Mouse (Mus musculus) forebrain, postnatal 0 days (tissue): Measurements from ENCODE around the gene Nes. TPM values are rescaled to one million over a fixed set of nuclear protein-coding genes. Genes with fewer than 3 reads are reported as not detected.

Source experiments
- ATAC-seq: fragments of 200-750 bp; cut with Nextera tagmentation; 2 replicates; pipeline ENCODE4 v1.8.0; 2017; ENCODE audit warnings: mild to moderate bottlenecking, moderate library complexity
- DNase-seq: peaks from one replicate; pipeline ENCODE4 v3.0.0-alpha.2; 2015
- H3K27ac ChIP-seq: fragments of 300-500 bp; sonication (generic); 2 replicates; pipeline ENCODE4 v1.5.1; 2014; ENCODE audit warnings: low read depth, mild to moderate bottlenecking, antibody characterized with exemption, low read length, moderate library complexity, mixed read lengths
- H3K27me3 ChIP-seq: fragments of 300-500 bp; sonication (generic); 2 replicates; pipeline ENCODE4 v1.6.1; 2014; ENCODE audit warnings: mild to moderate bottlenecking, low read length, mixed read lengths; ENCODE audit not compliant: insufficient read depth
- H3K36me3 ChIP-seq: fragments of 300-500 bp; sonication (generic); 2 replicates; pipeline ENCODE4 v1.6.1; 2014; ENCODE audit warnings: mild to moderate bottlenecking, moderate library complexity; ENCODE audit not compliant: insufficient read depth
- H3K4me1 ChIP-seq: fragments of 300-500 bp; sonication (generic); 2 replicates; pipeline ENCODE4 v1.6.1; 2014; ENCODE audit warnings: antibody characterized with exemption; ENCODE audit not compliant: insufficient read depth
- H3K4me2 ChIP-seq: fragments of 300-500 bp; sonication (generic); 2 replicates; pipeline ENCODE4 v1.6.1; 2014; ENCODE audit warnings: low read depth, mild to moderate bottlenecking, moderate library complexity
- H3K4me3 ChIP-seq: fragments of 300-500 bp; sonication (generic); 2 replicates; pipeline ENCODE4 v1.5.1; 2014; ENCODE audit warnings: low read depth, low read length, mixed read lengths
- H3K9ac ChIP-seq: fragments of 300-500 bp; sonication (generic); 2 replicates; pipeline ENCODE4 v1.6.1; 2014; ENCODE audit warnings: mild to moderate bottlenecking
- H3K9me3 ChIP-seq: fragments of 300-500 bp; sonication (generic); 2 replicates; pipeline ENCODE4 v1.6.1; 2016; ENCODE audit warnings: low read length
- CTCF ChIP-seq: sonication (generic); IDR thresholded peaks from 2 replicates; pipeline ENCODE4 v1.5.1; 2016; ENCODE audit warnings: antibody characterized with exemption, control low read depth, low read depth
- WGBS: fragments of 180-500 bp; shearing (Covaris S2); extraction: QIAGEN DNeasy Blood & Tissue Kit; methylation state at CpG from one replicate; pipeline ENCODE4 v1.1.7; 2014; 5-methylcytosine and 5-hydroxymethylcytosine counted together
- polyA plus RNA-seq: library from polyadenylated mRNA; unstranded; fragments of >200 nt; fragmentation: Nextera tagmentation; extraction: Ambion mirVana; gene quantifications from 2 replicates; pipeline ENCODE4 v1.2.1, GENCODE M21; 2015
- total RNA-seq: library from RNA; depleted of rRNA; stranded (reverse); fragments of >200 nt; gene quantifications from 2 replicates; pipeline ENCODE4 v1.2.3, GENCODE M21; 2014

The Nes gene
- total and polyA plus RNA-seq, 2 experiments from 2014 or later, result 17.9 to 39.2 TPM

DNA sequence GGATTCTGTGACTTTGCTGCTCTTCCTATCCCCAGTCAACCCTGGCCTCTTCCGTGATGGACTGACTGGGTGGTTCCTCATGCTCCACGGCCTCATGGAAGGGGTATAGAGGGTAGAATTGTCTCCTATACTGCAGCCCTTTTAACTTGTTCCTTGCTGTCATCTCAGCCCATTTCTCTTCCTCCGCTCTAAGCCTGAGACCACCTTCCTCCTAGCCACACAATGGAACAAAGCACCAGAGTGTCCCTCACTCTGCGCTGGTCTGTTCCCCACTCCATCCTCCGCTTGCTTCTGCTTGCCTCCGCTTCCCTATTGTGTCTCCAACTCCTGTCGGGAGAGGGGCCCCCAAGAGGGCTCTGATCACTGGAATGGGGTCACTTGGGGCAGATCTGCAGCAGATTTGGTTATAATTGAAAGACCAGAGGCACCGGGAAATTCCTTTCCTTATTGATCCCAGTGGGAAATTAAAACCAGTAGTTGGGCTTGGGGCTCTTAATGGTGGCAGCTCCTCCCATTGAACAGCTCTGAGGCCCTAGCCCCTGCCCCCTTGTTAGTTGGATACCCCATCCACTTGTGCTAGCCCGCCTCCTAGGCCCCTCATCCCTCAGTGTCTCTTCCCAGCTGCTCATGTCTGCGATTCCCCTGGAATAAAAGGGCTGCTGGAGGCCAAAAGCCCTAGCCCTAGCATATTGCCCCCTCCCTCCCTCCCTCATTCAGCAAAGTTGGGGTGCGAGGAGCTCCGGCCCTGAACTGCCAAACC, 24.9 kb upstream of the Nes start:
- Histone ChIP-seq H3K9me3 (no peaks in the 10 kb centered on the region), H3K4me2 (no peak overlapping the region), H3K9ac (no peak overlapping the region), H3K27ac (no peak overlapping the region), H3K4me1 (peaks cover 4% of the 10 kb centered on the region; the same call in 1 of the 2 replicates), H3K27me3 (peaks cover 7% of the 10 kb centered on the region; the same call in 1 of the 2 replicates), H3K36me3 (peaks cover 17% of the 10 kb centered on the region), H3K4me3 (no peak overlapping the region)
- DNase-seq (no peak), ATAC-seq (no peak)
- WGBS, result 32% methylated on average over 12 of the region's 12 CpGs
- TF ChIP-seq CTCF, result no peak

DNA sequence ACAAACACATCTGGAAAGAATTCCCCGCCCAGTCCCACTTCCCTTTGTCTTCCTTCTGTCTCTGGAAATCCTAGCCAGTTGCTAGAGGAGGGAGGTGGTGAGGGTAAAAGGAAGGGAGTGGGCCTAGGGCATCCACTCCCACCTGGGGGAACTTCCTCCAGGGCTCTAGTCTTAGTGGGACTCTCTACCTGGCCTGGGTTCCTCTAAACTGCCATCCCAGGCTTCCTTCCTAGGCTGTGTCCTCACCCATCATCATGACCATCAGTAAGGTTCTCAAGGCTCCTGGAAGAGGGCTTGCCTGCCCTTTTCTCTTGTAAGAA, 24.4 kb upstream of the Nes start:
- Histone ChIP-seq H3K27me3 (peaks cover 7% of the 10 kb centered on the region; the same call in 1 of the 2 replicates), H3K27ac (no peak overlapping the region), H3K9ac (no peak overlapping the region)

DNA sequence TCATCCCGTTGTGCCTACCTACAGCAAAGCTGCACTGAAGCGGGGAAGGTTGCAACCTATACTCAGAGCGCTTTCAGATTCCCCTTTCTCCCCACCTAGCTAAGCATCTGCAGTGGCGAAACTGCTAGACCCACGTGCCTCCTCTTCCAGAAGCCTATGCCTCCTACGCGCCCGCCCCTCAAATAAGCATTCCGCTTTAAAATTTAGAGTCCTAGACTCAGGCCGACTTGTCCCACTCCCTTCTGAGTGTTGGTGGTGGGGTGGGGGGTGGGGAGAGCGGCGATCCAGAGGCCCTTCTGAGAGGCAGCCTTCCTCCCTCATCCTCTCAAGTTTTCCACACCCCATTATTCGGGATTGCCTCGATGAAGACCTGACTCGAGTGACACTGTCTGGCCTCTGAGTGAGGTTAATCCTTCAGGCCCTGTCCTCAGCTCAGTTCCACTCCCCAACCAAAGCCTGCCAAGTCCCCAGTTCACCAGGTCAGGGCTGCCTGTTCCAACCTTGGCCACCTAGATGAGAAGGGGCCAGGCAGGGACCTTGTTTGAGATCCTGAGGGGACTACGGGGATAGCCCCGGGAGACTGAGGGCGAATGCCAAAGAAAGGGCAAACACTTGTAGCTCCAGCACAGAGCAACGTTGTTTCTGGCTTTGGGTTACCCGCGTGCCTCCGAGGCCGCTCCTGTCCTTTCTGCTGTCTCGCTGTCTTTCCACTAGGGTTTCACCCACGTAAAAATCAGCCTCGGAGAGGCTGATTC, 23.6 kb upstream of the Nes start:
- H3K27me3 ChIP-seq, result peaks cover 7% of the 10 kb centered on the region; the same call in 1 of the 2 replicates
- no peaks in the 10 kb centered on the region for H3K9me3 ChIP-seq
- ATAC-seq, result peak; percentile 35; the same call in 1 of the 2 replicates
- peak overlapping the region; percentile 58 for H3K4me2 ChIP-seq
- DNase-seq, result no peak
- H3K4me1 ChIP-seq, result peaks cover 4% of the 10 kb centered on the region; the same call in 1 of the 2 replicates
- peak overlapping the region; percentile 33 for H3K4me3 ChIP-seq
- TF ChIP-seq CTCF, result no peak
- no peak overlapping the region for H3K27ac ChIP-seq
- 0 out of 2 replicates have a peak overlapping the region, but pooled peaks have one; percentile 28 for H3K9ac ChIP-seq
- peaks cover 4% of the 10 kb centered on the region for H3K36me3 ChIP-seq
- WGBS, result 13% methylated on average over 26 of the region's 26 CpGs

More for the DNA sequence above, 24.4 kb upstream of the Nes start:
- no peak overlapping the region for H3K4me3 ChIP-seq
- WGBS, result 53% methylated on average over 1 of the region's 1 CpGs
- peaks cover 4% of the 10 kb centered on the region; the same call in 1 of the 2 replicates for H3K4me1 ChIP-seq
- H3K4me2 ChIP-seq, result no peak overlapping the region
- no peak for TF ChIP-seq CTCF
- H3K9me3 ChIP-seq, result no peaks in the 10 kb centered on the region
- DNase-seq (no peak), ATAC-seq (no peak)
- peaks cover 11% of the 10 kb centered on the region for H3K36me3 ChIP-seq

DNA sequence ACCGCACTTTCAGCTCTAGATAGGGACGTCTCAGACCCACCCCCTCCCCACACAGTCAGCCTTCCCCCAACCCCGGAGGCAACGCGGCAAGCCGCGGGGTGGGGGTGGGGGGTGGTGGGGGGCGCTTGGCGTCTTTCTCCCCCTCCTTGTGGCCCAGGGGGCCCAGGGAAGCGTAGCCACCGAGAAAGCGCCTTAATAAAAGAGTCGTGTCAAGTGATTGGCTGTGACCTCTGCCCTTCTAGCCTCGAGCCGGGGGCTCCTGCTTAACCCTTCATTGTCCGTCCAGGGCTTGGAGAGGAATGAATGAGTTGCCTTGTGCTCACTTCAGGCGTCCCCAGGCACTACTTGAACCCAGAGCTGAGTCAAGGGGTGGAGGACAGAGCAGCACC, 23.1 kb upstream of the Nes start:
- Histone ChIP-seq H3K4me2 (peak overlapping the region; percentile 58), H3K9ac (peak overlapping the region; percentile 28; the same call in 1 of the 2 replicates), H3K27me3 (peaks cover 10% of the 10 kb centered on the region; the same call in 1 of the 2 replicates), H3K36me3 (no peaks in the 10 kb centered on the region), H3K9me3 (no peaks in the 10 kb centered on the region), H3K27ac (no peak overlapping the region), H3K4me1 (peaks cover 4% of the 10 kb centered on the region; the same call in 1 of the 2 replicates), H3K4me3 (peak overlapping the region; percentile 33)
- under 1% methylated on average over 16 of the region's 17 CpGs for WGBS
- ATAC-seq (no peak), DNase-seq (no peak)
- TF ChIP-seq CTCF, result no peak

DNA sequence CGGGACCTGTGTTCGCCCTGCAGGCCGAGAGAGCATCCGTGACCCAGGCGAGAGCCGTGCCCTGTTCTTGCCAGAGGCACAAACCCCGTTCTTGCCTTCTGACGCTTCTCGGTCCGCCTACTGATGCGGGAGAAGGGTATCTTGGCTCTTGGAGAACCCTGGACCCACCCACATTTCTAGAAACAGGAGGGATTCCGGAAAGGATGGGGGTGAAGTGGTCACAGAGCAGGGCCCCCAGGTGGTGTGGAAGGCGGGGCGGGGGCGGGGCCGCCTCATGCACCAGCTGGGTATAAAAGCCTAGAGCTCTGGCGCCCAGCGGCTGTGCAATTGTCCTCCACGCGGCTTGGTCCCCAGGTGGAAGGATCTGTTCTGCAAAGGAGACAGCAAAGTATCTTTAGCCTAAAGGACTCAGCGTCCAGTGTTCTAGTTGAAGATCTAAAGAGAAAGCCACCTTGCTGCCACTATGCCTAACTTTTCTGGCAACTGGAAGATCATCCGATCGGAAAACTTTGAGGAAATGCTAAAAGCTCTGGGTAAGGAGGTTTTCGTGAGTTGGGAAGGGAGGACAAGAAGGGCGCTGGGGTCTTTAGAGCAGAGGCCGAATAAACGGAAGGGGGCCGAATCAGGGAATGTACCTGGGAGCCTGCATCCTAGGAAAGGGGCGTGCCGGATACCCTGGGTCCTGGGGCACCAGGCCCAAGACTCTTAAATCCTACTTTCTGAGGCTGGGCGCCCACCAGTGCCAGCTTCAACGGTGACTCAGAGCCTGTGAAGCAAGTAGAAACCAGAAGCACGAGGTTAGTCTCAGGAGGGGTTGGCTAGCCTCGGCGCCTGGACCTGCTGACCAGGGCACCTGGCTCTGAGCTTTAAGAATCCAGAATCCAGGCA, 22.3 kb upstream of the Nes start, which contains the start of gene Crabp2:
Crabp2 (plus strand) TSS at position 289 of the 888 bp plus-strand sequence.
- H3K9ac ChIP-seq, result peak within 1 kb of the TSS; percentile 28; the same call in 1 of the 2 replicates
- no peak for DNase-seq
- H3K4me3 ChIP-seq, result peak within 1 kb of the TSS; percentile 33
- WGBS, result 5% methylated on average over 34 of the region's 35 CpGs
- TF ChIP-seq CTCF, result no peak
- peaks cover 10% of the 10 kb centered on the region; the same call in 1 of the 2 replicates for H3K27me3 ChIP-seq
- H3K4me2 ChIP-seq, result peak within 1 kb of the TSS; percentile 58
- H3K4me1 ChIP-seq, result peaks cover 4% of the 10 kb centered on the region; the same call in 1 of the 2 replicates
- H3K27ac ChIP-seq, result no peak within 1 kb of the TSS
- no peak for ATAC-seq
- no peaks in the 10 kb centered on the region for H3K9me3 ChIP-seq
- no peaks in the 10 kb centered on the region for H3K36me3 ChIP-seq

DNA sequence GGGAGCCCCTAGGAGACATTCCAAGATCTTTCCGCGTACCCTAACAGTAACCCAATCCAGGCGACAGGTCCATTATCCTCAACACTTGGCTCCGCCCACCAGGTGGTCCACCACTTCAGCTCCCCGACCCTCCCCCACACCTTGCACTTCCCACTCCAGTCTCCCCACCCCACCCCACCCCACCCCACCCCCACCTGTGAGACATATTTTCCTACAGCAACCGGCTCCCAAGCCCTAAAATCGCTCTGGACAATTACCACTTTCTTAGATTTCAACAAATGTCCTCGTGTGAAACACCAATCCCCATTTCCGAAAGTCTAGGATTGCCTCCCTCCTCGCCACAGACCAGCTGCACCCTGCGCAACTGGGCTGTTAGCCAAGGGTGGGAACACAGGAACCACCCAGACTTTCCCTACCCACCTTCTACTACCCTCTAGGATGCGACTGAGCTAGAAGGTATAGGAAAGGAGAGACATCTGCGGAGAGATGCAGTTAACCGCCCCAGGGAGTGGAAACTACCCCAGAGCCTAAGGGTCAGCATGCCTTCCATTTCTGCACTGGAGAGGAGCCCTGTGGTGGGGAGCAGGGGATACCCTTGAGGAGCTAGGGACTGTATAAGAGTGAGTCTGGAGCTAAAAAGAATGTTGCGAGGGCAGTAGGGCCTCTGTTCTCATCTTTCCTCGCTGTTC, 21.5 kb upstream of the Nes start:
- no peak for DNase-seq
- H3K27me3 ChIP-seq, result peaks cover 10% of the 10 kb centered on the region; the same call in 1 of the 2 replicates
- no peak overlapping the region for H3K4me2 ChIP-seq
- H3K27ac ChIP-seq, result no peak overlapping the region
- H3K9ac ChIP-seq, result no peak overlapping the region
- TF ChIP-seq CTCF, result no peak
- H3K4me3 ChIP-seq, result no peak overlapping the region
- no peak for ATAC-seq
- peaks cover 4% of the 10 kb centered on the region; the same call in 1 of the 2 replicates for H3K4me1 ChIP-seq
- H3K36me3 ChIP-seq, result no peaks in the 10 kb centered on the region
- no peaks in the 10 kb centered on the region for H3K9me3 ChIP-seq
- WGBS, result 18% methylated on average over 16 of the region's 16 CpGs
